Mouse (Mus musculus): ENCODE data around the gene Gpalpp1.
A peak's percentile ranks its signal among the peaks of the same experiment; 100 is the strongest.

The Gpalpp1 gene

DNA sequence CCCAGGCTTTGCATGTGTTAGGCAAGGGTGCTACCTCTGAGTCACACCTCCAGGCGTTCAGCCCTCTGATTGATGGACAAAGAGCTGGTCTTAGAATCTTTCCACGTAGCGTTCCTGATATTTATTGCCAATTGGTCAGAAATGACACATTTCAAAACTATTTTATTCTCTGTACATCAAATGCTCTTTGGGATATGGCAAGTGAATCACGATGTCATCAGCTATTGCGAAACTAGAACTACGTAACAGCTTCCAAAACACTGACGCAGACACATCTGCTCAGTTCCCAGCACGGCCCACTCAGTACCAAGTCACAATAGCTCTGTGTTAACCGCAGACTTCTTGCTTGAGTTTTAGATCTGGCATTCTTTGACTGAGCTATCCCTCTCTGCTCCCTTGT lies 11.0 kb downstream of the Gpalpp1 start:
- no peak for DNase-seq (ENCODE audit: low read depth, low spot score)

DNA sequence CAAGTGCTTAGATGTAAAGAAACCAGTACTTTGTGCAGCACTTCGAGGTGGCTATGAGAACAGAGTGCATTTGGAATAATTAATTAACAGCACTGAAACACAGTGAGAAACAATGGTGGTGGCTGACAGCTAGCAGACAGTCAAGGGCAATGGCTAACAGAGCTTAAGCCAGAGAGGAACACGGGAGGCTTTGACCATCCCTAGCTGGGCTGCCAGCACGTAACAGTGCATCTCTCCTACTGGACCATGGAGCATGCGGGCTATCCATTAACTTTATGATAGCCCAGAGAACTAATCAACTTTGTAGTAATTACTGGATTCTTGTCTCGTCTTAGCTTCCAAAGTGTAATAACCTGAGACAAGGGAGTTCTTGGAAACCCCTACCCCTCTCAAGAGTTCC lies 12.7 kb downstream of the Gpalpp1 start:
- no peak for DNase-seq (ENCODE audit: low read depth, low spot score)

DNA sequence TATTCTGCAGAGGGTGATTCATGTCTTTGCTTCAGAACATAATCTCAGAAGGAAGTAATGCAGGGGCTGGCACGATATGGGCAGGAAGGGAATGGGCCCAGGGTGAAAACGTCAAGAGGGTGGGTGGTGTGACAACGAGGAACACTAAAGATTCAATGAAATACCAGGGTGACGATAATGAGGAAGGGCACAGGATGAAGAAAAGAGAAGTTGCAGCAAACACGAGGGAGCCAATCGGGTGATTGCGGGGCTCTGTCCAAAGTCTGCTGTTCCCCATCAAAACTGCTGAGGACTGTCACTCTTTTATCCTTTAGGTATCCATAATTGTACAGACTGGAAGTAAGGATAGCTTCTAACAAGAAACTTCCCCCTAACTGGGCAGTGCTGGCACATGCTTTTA lies 13.3 kb downstream of the Gpalpp1 start:
- DNase-seq (ENCODE audit: low read depth, low spot score), result no peak

GRCm38 (mm10) chr14:76084188-76084587 lies 26.4 kb downstream of the Gpalpp1 start:
- DNase-seq (ENCODE audit: low read depth, low spot score), result peak; percentile 68

- DNase-seq (ENCODE audit: low read depth, low spot score), result peak; percentile 20
Observed at GRCm38 (mm10) chr14:76082086-76082636, 28.4 kb downstream of the Gpalpp1 start.

GRCm38 (mm10) chr14:76081451-76081850 lies 29.1 kb downstream of the Gpalpp1 start:
- DNase-seq (ENCODE audit: low read depth, low spot score), result peak; percentile 86

GRCm38 (mm10) chr14:76077088-76077491 lies 33.5 kb downstream of the Gpalpp1 start:
- peak; percentile 50 for DNase-seq (ENCODE audit: low read depth, low spot score)

DNA sequence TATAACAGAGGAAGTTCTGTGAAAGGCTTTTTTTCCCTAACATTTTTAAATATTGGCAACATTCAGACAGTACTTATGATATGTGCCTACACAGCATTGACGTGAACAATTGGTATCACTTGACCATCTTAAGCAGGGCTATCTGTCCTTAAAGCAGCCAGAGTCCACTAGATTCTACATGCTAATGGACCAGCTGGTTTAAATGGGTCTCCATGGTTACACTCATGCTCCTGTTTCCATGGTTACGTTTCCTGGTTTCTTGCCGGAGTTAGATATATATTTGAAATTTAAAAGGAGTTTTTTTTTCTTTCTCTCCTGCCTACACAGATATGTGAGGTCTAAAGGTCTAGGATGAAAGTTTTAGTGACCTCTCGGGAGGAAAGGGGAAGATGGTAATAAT lies 34.0 kb downstream of the Gpalpp1 start:
- DNase-seq (ENCODE audit: low read depth, low spot score), result no peak

DNA sequence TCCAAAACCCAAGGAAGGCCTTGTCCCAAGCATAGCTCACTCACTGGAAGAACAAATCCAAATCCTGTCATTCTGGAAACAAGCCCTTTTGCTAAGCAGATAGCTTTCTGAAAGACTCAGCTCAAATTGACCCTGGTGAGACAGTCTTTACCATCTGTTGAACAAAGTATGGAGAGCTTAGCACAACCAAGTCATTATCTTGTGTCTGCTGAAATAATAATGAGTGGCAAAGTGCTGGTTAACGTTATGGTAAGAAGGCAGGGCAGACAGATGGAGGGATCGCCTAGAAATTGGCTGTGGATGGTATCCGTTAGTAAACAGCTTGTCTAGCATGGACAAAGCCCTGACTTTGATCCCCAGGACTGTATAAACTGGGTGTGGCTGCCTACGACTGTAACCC lies 34.8 kb downstream of the Gpalpp1 start:
- DNase-seq (ENCODE audit: low read depth, low spot score), result no peak

GRCm38 (mm10) chr14:76074206-76074605 lies 36.4 kb downstream of the Gpalpp1 start:
- peak; percentile 16 for DNase-seq (ENCODE audit: low read depth, low spot score)

- no peak for DNase-seq (ENCODE audit: low read depth, low spot score)
Observed at GRCm38 (mm10) chr14:76072626-76073025, 37.9 kb downstream of the Gpalpp1 start.

DNA sequence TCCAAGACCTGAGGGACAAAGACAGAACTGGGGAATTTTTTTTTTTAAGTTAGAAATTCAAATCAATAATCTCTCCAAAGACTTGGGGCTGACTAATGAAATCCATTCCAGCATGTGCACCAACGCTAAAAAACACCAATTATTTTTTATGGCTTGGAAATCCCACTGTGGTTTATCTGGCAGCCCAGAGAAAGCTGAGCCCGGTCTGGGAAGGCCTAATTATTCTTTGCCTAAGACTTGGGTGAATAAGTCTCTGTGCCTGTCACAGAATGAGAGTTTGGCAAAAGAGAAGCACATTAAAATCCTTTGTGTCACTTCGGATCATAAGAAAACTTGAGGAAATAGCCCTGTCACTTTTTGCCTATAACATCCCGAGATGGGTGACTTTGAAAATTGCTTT lies 41.3 kb downstream of the Gpalpp1 start:
- no peak for DNase-seq (ENCODE audit: low read depth, low spot score)

GRCm38 (mm10) chr14:76068296-76068695 lies 42.3 kb downstream of the Gpalpp1 start:
- DNase-seq (ENCODE audit: low read depth, low spot score), result no peak

- no peak for DNase-seq (ENCODE audit: low read depth, low spot score)
Observed at GRCm38 (mm10) chr14:76067237-76067636, 43.3 kb downstream of the Gpalpp1 start.

GRCm38 (mm10) chr14:76059441-76059840 lies 51.1 kb downstream of the Gpalpp1 start:
- no peak for DNase-seq (ENCODE audit: low read depth, low spot score)

DNA sequence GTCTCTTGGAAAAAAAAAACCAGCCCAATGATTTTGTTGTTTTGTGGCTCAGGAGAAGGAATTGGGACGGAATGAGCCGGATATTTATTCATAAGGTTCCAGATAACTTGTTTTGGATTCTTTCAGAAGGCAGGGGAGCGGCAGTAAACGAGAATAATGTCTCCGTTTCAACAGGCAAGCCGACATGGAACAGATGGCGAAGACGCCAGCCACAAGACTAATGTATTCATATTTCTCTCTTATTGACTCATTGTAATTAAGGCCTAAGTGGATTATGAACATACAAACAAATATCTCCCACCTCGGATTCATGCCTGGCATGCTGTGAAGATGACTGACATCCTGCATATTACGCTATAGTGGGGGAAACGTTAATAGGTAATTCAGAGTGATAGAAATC lies 56.8 kb downstream of the Gpalpp1 start:
- DNase-seq (ENCODE audit: low read depth, low spot score), result no peak

DNA sequence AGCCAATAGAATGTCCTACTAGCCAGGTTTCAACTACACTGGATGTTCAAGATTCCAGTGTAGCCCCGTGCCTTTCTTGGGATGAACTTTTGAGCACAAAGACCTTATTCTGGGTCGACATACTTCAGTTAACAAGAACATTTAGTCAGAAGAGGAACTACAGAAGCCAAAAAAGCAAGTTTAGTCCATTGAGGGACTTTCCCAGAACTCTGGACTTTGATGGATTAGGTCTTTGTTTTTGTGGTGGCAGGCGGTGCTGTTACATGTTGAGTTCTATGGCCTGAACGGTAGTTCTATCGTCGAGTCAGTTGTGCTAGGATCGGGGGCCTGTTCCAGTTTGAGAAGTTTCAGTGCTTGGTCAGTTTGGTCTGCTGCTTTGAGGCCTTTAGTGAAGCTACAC lies 58.6 kb downstream of the Gpalpp1 start:
- no peak for DNase-seq (ENCODE audit: low read depth, low spot score)

- no peak for DNase-seq (ENCODE audit: low read depth, low spot score)
Observed at GRCm38 (mm10) chr14:76045767-76046166, 64.8 kb downstream of the Gpalpp1 start.

- no peak for DNase-seq (ENCODE audit: low read depth, low spot score)
Observed at GRCm38 (mm10) chr14:76044164-76044557, 66.4 kb downstream of the Gpalpp1 start.

DNA sequence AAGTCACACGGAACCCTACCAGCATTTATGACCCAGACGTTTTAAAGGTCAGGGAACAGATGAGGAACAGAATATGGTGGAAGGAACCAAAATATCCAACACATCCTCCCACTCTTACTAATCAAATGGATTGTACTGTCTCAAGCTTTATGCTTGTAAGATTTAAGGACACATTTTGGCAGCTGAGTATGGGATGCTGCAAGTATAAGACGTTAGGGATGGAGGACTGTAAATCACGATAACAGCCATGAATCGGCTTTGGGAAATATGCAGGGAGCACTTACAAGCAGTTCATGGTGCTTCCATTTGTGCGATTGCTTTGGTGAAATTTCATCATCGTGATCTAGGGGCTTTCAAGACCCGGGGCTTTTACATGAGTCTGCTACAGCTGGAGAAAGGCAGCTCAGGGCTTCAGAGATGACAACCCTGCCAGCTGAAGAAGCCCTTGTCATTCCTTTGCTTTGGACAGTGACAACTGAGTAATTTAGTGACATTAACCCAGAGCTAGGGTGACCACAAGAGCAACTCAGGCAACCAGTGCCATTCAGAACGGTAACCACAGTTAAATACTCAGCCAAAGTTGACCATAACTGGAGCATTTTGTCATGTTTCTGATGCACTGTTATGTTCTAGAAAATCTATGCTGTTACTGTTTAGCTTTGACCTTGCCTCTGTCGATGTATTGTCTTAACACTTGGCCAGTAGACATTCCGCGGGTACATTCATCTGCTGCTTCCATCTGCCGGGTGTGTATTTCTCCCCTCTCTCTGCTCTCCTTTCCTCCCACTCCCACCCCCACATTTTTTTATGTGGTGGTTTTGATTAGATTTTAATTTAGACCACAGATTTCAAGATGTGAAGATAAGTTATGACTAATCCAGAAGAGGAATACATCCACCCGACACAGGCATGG lies 67.1 kb downstream of the Gpalpp1 start:
- DNase-seq (ENCODE audit: low read depth, low spot score), result no peak

All from ZHBTc4 (cell line).